Mouse (Mus musculus) kidney, adult 2 months (tissue): ENCODE results near the gene Arrdc1.

Experiments
- CTCF ChIP-seq: fragments of 200-500 bp; conservative IDR thresholded peaks from 2 replicates; pipeline ENCODE4 v1.5.1; 2011; ENCODE audit warnings: low read depth, mild to moderate bottlenecking, control low read depth, low read length, moderate library complexity, mixed read lengths; ENCODE audit not compliant: insufficient read depth, insufficient read length
- POLR2A ChIP-seq: fragments of 200-500 bp; IDR thresholded peaks from one replicate; pipeline ENCODE4 v1.6.1; 2011; ENCODE audit warnings: low read depth, low read length, control low read depth

GRCm38 (mm10) chr2:24896761-24897160 lies 38.3 kb downstream of the Arrdc1 start:
- TF ChIP-seq CTCF = no peak
- no peak for TF ChIP-seq POLR2A
